Comparison of ENCODE assay signal across 24 mouse cellular contexts in genomic region chr4:46322715-46323114, GRCm38 (mm10). TPM values are rescaled to one million over a fixed set of nuclear protein-coding genes. Genes with fewer than 3 reads are reported as not detected.
"Had no signal": no experiment of that assay in that cellular context is flagged by ENCODE, and none has a peak within 500 bp of the region (broad histone marks: within the 10 kb centered on the region; RNA-seq: fewer than 3 reads in every experiment).

No protein-coding gene starts in this region.

- DNase-seq: lung, adult 2 months; lung, postnatal 14 days; lung, postnatal 36 days; right cerebral cortex, postnatal 14 days; thymus, adult 2 months; thymus, postnatal 25 days; thymus, postnatal 4 days had no signal

- H3K9ac ChIP-seq: lung, embryonic 15.5 days; midbrain, embryonic 13.5 days; midbrain, embryonic 15.5 days; neural tube, embryonic 12.5 days; stomach, embryonic 15.5 days had no signal

- H3K27me3 ChIP-seq: midbrain, embryonic 13.5 days; midbrain, embryonic 15.5 days; neural tube, embryonic 12.5 days had no signal

- H3K27ac ChIP-seq: lung, embryonic 15.5 days; macrophage; midbrain, embryonic 13.5 days; midbrain, embryonic 15.5 days; neural tube, embryonic 12.5 days; stomach, embryonic 15.5 days; stomach, postnatal 0 days had no signal

- ATAC-seq: lung, postnatal 0 days; midbrain, embryonic 13.5 days; midbrain, embryonic 15.5 days had no signal

- H3K9me3 ChIP-seq: lung, embryonic 15.5 days; midbrain, embryonic 15.5 days; neural tube, embryonic 12.5 days; stomach, embryonic 15.5 days had no signal

- H3K36me3 ChIP-seq: lung, embryonic 15.5 days; midbrain, embryonic 13.5 days; midbrain, embryonic 15.5 days; neural tube, embryonic 12.5 days; stomach, embryonic 15.5 days had no signal

- H3K4me2 ChIP-seq: lung, embryonic 15.5 days; midbrain, embryonic 11.5 days; midbrain, embryonic 13.5 days; midbrain, embryonic 15.5 days; neural tube, embryonic 12.5 days; stomach, embryonic 15.5 days had no signal

- H3K4me3 ChIP-seq: lung, embryonic 15.5 days; megakaryocyte, embryonic 14.5 days; midbrain, embryonic 13.5 days; midbrain, embryonic 15.5 days; neural tube, embryonic 12.5 days; stomach, embryonic 15.5 days had no signal

- H3K4me1 ChIP-seq: lung, embryonic 15.5 days; megakaryocyte, embryonic 14.5 days; midbrain, embryonic 13.5 days; neural tube, embryonic 12.5 days; stomach, embryonic 15.5 days had no signal

RNA-seq across cellular contexts. Expression of gene Foxe1, which starts 20.7 kb away (rescaled TPM):
- total RNA-seq: megakaryocyte progenitor cell, adult 5-6 weeks; midbrain, postnatal 0 days; monocyte, adult 5-6 weeks; neutrophil, adult 5-6 weeks had no signal
- polyA plus RNA-seq: lung, postnatal 0 days; macrophage; midbrain, embryonic 11.5 days; midbrain, embryonic 13.5 days; midbrain, embryonic 15.5 days; midbrain, postnatal 0 days; neural tube, embryonic 12.5 days; neural tube, embryonic 14.5 days; spleen, adult 2 months; urinary bladder, adult 2 months had no signal
